Mouse (Mus musculus): Measurements from ENCODE around the gene Cacng7.

GRCm38 (mm10) chr7:3314121-3314520 is 18.6 kb upstream of the Cacng7 start:
- TF ChIP-seq CTCF (IDR thresholded peaks at IDR 0.05; ENCODE audit: control insufficient read depth, insufficient read depth, insufficient read length) (no peak), USF1 (IDR thresholded peaks at IDR 0.05; ENCODE audit: low read depth) (no peak), MAX (IDR thresholded peaks at IDR 0.05) (no peak), CEBPB (IDR thresholded peaks at IDR 0.05; ENCODE audit: low read depth) (no peak), MYOG (IDR thresholded peaks at IDR 0.05; ENCODE audit: control insufficient read depth, extremely low read depth, insufficient read length) (no peak), FOSL1 (IDR thresholded peaks at IDR 0.05; ENCODE audit: insufficient read depth, low read length, poor library complexity, severe bottlenecking) (no peak), MYOD1 (IDR thresholded peaks at IDR 0.05; ENCODE audit: control insufficient read depth, insufficient read length, low read depth) (no peak)
